Comparison of ENCODE assay signal across 8 mouse cellular contexts in the genomic region with DNA sequence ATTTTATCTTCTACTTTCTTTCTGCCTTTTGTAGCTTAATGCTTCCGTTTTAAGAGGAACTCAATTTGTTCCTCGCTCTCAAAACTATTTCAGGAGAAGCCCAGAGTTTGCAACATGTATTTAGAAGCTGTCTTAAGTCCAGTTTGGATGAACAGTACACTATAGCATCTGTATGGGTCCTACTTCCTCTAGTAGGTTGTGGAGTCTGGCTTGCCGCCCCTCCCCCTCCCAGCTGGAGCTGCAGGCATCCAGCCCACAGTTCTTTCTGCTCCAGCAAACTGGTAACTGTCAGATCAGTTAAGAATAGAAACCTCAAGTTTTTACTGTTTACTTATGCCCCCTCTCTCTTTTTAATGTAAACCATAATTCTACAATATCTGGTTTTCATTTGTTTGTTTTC. TPM values are rescaled to one million over a fixed set of nuclear protein-coding genes. Genes with fewer than 3 reads are reported as not detected.
DNase-seq lines count a peak whose midpoint lies in the region; ATAC-seq and TF ChIP-seq lines count a peak whose summit lies in the region.
"Had no signal": no experiment of that assay in that cellular context is flagged by ENCODE, and none has a peak within 500 bp of the region (broad histone marks: within the 10 kb centered on the region; RNA-seq: fewer than 3 reads in every experiment).

No protein-coding gene starts in this region.

- H3K27me3 ChIP-seq in liver, embryonic 11.5 days (replicated peaks; ENCODE audit: control insufficient read depth, insufficient read depth, low read length) = no peaks in the 10 kb centered on the region
- H3K27me3 ChIP-seq: hindbrain, embryonic 15.5 days had no signal

- 20% methylated on average over 3 of the region's 3 CpGs for WGBS in liver, embryonic 11.5 days
- 2% methylated on average over 3 of the region's 3 CpGs for WGBS in bone marrow, adult 2 months

- DNase-seq in liver = peak; percentile 31
- no peak for DNase-seq in liver, embryonic 11.5 days (ENCODE audit: low spot score)
- DNase-seq in frontal cortex, adult 2 months (ENCODE audit: extremely low spot score in 1 of 2, low spot score in 1 of 2) = peak; percentile 71 to 87
- peak; percentile 74 to 79 for DNase-seq in layer of hippocampus, adult 2 months (ENCODE audit: low spot score in 2 of 2)
- peak; percentile 25 to 43 for DNase-seq in spleen, postnatal 14 days (ENCODE audit: low spot score in 2 of 2)
- DNase-seq in c-Kit-positive CD71-positive TER-119-positive erythroid progenitor cells, embryonic 14.5 days (ENCODE audit: low spot score) = no peak

- no peaks in the 10 kb centered on the region for H3K4me1 ChIP-seq in liver, embryonic 11.5 days (replicated peaks; ENCODE audit: control insufficient read depth, insufficient read depth, low read length)
- H3K4me1 ChIP-seq in bone marrow, adult 2 months (ENCODE audit: control insufficient read depth, insufficient read depth, low read length) = peaks cover 3% of the 10 kb centered on the region; the same call in 1 of the 2 replicates

- H3K9ac ChIP-seq in liver, embryonic 11.5 days (ENCODE audit: low read depth, low read length) = no peak overlapping the region
- H3K9ac ChIP-seq: hindbrain, embryonic 15.5 days had no signal

- no peak for TF ChIP-seq CTCF in bone marrow, adult 2 months (IDR thresholded peaks at IDR 0.05; ENCODE audit: control insufficient read depth, insufficient read depth, low read length)
- TF ChIP-seq CTCF in layer of hippocampus, adult 2 months (conservative IDR thresholded peaks at IDR 0.05) = no peak

- no peaks in the 10 kb centered on the region for H3K36me3 ChIP-seq in liver, embryonic 11.5 days (ENCODE audit: control insufficient read depth, insufficient read depth, low read length)

- no peak overlapping the region for H3K4me2 ChIP-seq in liver, embryonic 11.5 days
- H3K4me2 ChIP-seq: hindbrain, embryonic 15.5 days had no signal

- TF ChIP-seq POLR2A in bone marrow, adult 2 months (IDR thresholded peaks at IDR 0.05; ENCODE audit: borderline replicate concordance, control insufficient read depth, low read depth, low read length) = no peak

- ATAC-seq in liver, embryonic 11.5 days (replicated peaks; ENCODE audit: low FRiP score) = no peak

- H3K9me3 ChIP-seq in liver, embryonic 11.5 days (ENCODE audit: control insufficient read depth, low read length) = no peaks in the 10 kb centered on the region
- H3K9me3 ChIP-seq: hindbrain, embryonic 15.5 days had no signal

- H3K4me3 ChIP-seq in liver, embryonic 11.5 days (ENCODE audit: low read depth, low read length) = no peak overlapping the region
- no peak overlapping the region for H3K4me3 ChIP-seq in bone marrow, adult 2 months (replicated peaks; ENCODE audit: control insufficient read depth, low read depth, low read length)
- H3K4me3 ChIP-seq in layer of hippocampus, adult 2 months = no peak overlapping the region
- H3K4me3 ChIP-seq: hindbrain, embryonic 15.5 days had no signal

- H3K27ac ChIP-seq in liver, embryonic 11.5 days (ENCODE audit: low read depth, low read length) = no peak overlapping the region
- H3K27ac ChIP-seq in bone marrow, adult 2 months (ENCODE audit: control insufficient read depth, insufficient read depth, low read depth, low read length, poor library complexity) = peak overlapping the region; percentile 74; the same call in 1 of the 2 replicates
- H3K27ac ChIP-seq in layer of hippocampus, adult 2 months = peak overlapping the region; percentile 89

RNA-seq across cellular contexts. Expression of gene Gm1043, which starts 2.8 kb away (rescaled TPM):
- polyA plus RNA-seq in liver, embryonic 11.5 days (2014; fragmentation: Nextera tagmentation; extraction: Ambion mirVana) = not detected in 2 replicates
- polyA plus RNA-seq in bone marrow, adult 2 months (2011; ENCODE audit: insufficient read depth, insufficient read length, low replicate concordance, missing spikeins) = 0.85 and 0.88 TPM in 2 replicates
- polyA plus RNA-seq in frontal cortex, adult 2 months (2012; rRNA removed) = 13.7 and 15.6 TPM in 2 replicates
- total RNA-seq in layer of hippocampus, adult 2 months (2021) = 10 to 100 TPM; 31.8 to 33.1 TPM

Comparison
In these comparisons a context has a peak if more than half of its experiments do, and no peak if none do; other contexts are left out.
1. DNase-seq: peak in liver (single experiment), frontal cortex, adult 2 months (2 of 2), layer of hippocampus, adult 2 months (2 of 2) and spleen, postnatal 14 days (2 of 2); none in liver, embryonic 11.5 days (single experiment) and c-Kit-positive CD71-positive TER-119-positive erythroid progenitor cells, embryonic 14.5 days (single experiment).